Mouse (Mus musculus): Measurements from ENCODE around the gene Gpx3.
"Not testable (repeated sequence)": the region's sequence is repeated elsewhere in the genome, so short reads cannot be mapped to it uniquely, and the experiment has no call there.

Gpx3 gene

DNA sequence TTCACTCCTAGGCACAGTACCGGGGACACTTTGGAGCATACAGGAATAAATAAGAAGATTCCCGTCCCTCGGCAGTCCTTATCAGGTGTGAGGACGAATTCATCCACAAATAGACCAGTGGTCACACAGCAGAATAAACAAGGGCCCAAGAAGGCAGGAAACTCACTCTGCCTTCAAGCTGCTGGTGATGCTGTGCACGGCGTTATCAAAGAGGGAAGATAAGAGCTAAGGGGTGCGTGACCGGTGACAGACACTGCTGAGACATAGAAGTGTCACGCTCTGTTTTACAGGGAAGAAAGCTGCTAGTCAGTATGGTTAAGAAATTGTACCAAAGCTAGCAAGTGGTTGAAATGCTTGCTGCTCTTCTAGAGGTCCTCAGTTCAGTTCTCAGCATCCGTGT lies 22.3 kb upstream of the Gpx3 start:
- in situ Hi-C loops (cut with MboI): loop anchor here (5.0 kb wide), 1 partner anchor 47 kb away; no protein-coding TSS in a partner anchor

GRCm38 (mm10) chr11:54881051-54881474 lies 21.2 kb upstream of the Gpx3 start:
- in situ Hi-C loops (cut with MboI): loop anchor here (5.0 kb wide), 1 partner anchor 46 kb away; no protein-coding TSS in a partner anchor

DNA sequence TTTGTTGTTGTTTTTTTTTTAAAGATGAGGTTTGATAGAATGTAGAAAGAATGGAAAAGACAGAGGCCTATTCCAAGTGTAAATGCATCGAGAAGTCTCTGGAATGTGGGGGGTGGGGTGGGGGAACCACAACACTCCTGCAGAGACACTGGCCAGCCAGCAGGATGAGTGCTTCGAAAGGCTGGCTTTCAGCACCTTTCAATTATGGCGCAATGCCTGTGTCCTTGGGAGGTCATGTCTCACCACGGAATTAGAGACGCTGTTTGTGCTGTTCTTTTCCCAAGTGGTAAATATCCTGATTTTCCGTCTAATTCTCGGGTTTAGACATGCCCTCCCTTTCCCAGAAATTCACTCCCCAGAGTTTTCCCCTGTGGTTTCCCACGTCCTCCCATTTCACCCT lies 19.6 kb upstream of the Gpx3 start:
- in situ Hi-C loops (cut with MboI): loop anchor here (5.0 kb wide), 1 partner anchor 45 kb away; no protein-coding TSS in a partner anchor

DNA sequence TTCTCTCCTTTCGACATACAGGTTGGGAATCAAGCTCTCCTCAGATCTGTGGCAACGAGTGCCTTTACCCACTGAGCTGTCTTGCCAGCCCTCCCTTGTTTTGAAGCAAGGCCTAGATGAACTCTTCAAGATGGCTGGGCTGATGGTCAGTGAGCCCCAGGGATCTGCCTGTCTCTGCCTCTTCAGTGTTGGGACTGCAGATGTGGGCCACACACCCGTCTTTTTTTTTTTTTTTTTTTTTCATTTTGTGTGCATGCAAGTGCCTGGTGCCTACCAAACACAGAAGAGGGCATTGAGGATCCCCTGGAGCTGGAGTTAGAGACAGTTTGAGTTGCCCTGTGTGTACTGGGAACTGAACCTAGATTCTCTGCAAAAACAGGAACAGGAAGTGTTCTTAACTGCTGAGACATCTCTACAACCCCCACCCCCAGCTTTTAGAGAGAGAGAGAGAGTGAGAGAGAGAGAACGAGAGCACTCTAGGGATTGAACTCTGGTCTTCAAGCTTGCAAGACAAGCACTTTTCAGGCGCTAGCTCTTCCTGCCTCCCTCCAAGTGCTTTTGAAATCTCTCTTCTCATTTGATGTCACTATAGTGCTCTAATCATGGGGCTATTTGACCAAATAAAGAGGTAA lies 17.9 kb upstream of the Gpx3 start:
- in situ Hi-C loops (cut with MboI): loop anchor here (5.0 kb wide), 1 partner anchor 43 kb away; no protein-coding TSS in a partner anchor

- in situ Hi-C loops (cut with MboI): loop anchor here (5.0 kb wide), 1 partner anchor 42 kb away; no protein-coding TSS in a partner anchor
These were observed 17.3 kb upstream of the Gpx3 start for GRCm38 (mm10) chr11:54884937-54885336.

DNA sequence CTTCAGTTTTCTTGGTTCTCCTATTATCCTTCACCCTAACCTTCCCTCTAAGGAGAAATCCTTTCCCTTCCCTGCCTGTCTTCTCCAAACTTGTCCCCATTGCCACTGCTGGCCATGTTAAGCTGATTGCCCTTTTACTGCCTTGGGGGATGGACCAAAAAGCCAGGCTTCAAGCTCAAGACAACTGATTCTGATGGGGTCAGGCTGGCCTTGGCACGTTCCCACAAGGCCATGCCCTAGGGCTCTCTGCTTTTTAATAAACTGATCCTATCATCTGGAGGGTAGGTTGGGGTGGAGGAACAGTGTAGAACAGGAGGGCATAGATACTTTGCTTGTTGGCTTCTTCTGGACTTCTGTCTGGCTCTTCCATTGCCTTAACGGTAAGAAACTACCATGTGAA lies 16.8 kb upstream of the Gpx3 start:
- in situ Hi-C loops (cut with MboI): no loop called here

DNA sequence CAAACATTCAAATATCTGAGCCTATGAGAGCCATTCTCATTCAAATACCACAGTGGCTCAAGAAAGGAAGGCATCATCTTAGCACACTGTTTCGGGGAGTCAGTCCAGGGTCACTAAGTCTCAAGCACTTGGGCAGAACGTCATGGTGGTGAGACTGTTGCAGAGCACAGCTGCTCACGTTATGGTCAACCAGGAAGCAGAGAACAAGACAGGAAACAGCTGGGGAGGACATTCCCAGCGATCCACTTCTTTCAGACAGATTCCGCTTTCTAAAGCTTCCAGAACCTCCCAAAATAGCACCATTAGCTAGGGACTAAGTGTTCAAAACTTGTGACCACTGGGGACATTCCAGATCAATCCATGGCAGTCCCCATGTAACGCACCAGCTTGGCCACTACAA lies 14.3 kb upstream of the Gpx3 start:
- in situ Hi-C loops (cut with MboI): no loop called here

GRCm38 (mm10) chr11:54891341-54891740 lies 10.9 kb upstream of the Gpx3 start:
- in situ Hi-C loops (cut with MboI): no loop called here

GRCm38 (mm10) chr11:54892091-54892490 lies 10.2 kb upstream of the Gpx3 start:
- in situ Hi-C loops (cut with MboI): no loop called here

GRCm38 (mm10) chr11:54894589-54894988 lies 7.7 kb upstream of the Gpx3 start:
- in situ Hi-C loops (cut with MboI): no loop called here

- in situ Hi-C loops (cut with MboI): not testable (repeated sequence)
These were observed 5.6 kb upstream of the Gpx3 start for GRCm38 (mm10) chr11:54896646-54897045.

- in situ Hi-C loops (cut with MboI): no loop called here
These were observed 4.8 kb upstream of the Gpx3 start for GRCm38 (mm10) chr11:54897470-54897869.

- in situ Hi-C loops (cut with MboI): no loop called here
These were observed 2.6 kb upstream of the Gpx3 start for GRCm38 (mm10) chr11:54899657-54900056.

- in situ Hi-C loops (cut with MboI): no loop called here
These were observed 1.1 kb downstream of the Gpx3 start for GRCm38 (mm10) chr11:54903339-54903738.

- in situ Hi-C loops (cut with MboI): no loop called here
These were observed 1.9 kb downstream of the Gpx3 start for GRCm38 (mm10) chr11:54903940-54904706.

DNA sequence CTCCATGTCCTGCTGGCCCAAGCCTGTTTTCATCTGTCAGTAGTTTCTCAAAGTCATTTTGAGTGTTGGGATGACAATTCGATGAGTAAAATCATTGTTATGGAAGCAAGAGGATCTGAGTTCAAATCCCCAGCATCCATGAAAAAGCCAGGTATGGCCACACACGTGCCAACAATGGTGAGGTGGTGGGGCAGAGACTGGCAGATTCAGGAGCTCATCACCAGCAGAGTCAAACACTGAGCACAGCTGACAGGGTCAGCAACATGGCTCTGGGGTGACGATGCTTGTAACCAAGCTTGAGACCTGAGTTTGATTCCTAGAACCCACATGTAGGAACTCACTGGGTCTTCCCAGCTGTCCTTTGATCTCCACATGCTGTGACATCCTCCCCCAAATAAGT lies 2.8 kb downstream of the Gpx3 start:
- in situ Hi-C loops (cut with MboI): no loop called here

GRCm38 (mm10) chr11:54905931-54906330 lies 3.7 kb downstream of the Gpx3 start:
- in situ Hi-C loops (cut with MboI): no loop called here

- in situ Hi-C loops (cut with MboI): no loop called here
These were observed 4.2 kb downstream of the Gpx3 start for GRCm38 (mm10) chr11:54906466-54906865.

GRCm38 (mm10) chr11:54907259-54907658 lies 5.0 kb downstream of the Gpx3 start:
- in situ Hi-C loops (cut with MboI): no loop called here

- in situ Hi-C loops (cut with MboI): no loop called here
These were observed 7.0 kb downstream of the Gpx3 start for GRCm38 (mm10) chr11:54909273-54909672.

GRCm38 (mm10) chr11:54910081-54910665 lies 7.9 kb downstream of the Gpx3 start:
- in situ Hi-C loops (cut with MboI): no loop called here

GRCm38 (mm10) chr11:54911201-54911600 lies 8.9 kb downstream of the Gpx3 start:
- in situ Hi-C loops (cut with MboI): no loop called here
